Mouse (Mus musculus) G1E (cell line): ENCODE results near the gene Rps6ka1.

Experiments used
- CTCF ChIP-seq: IDR thresholded peaks from 2 replicates; pipeline ENCODE4 v1.5.1; 2012; ENCODE audit warnings: low read depth, low read length, inconsistent platforms, mixed read lengths
- TAL1 ChIP-seq: conservative IDR thresholded peaks from 2 replicates; pipeline ENCODE4 v1.6.1; 2012; ENCODE audit warnings: low read depth, low read length, inconsistent platforms, mixed read lengths

GRCm38 (mm10) chr4:133844209-133844841 lies 43.3 kb downstream of the Rps6ka1 start:
- TF ChIP-seq CTCF: no peak
- TF ChIP-seq TAL1: no peak
